ENCODE assay signal across 17 mouse cellular contexts in the genomic region with DNA sequence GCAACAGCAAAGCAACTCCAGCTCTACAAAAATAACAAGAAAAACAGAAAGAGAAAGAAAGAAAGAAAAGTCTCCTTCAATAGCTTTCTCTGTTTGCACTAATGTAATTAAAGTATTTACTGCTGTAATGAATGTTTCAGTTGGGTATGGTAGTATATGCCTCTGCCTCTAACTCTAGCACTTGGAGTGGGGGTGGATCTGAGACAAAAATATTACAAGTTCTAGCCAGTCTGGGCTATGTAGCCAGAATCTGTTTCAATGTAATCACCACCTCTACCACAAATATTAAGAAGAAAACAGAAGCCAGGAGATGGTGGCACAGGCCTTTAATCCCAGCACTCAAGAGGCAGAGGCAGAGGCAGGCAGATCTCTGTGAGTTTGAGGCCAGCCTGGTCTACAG.
"Had no signal": no experiment of that assay in that cellular context is flagged by ENCODE, and none has a peak within 500 bp of the region (broad histone marks: within the 10 kb centered on the region; RNA-seq: fewer than 3 reads in every experiment).

No protein-coding gene starts in this region.

- H3K4me2 ChIP-seq: liver, embryonic 13.5 days; midbrain, embryonic 12.5 days; midbrain, embryonic 15.5 days; neural tube, embryonic 13.5 days; stomach, embryonic 15.5 days had no signal

- H3K4me3 ChIP-seq: liver, embryonic 13.5 days; midbrain, embryonic 12.5 days; midbrain, embryonic 15.5 days; neural tube, embryonic 13.5 days; stomach, embryonic 15.5 days had no signal

- H3K36me3 ChIP-seq: midbrain, embryonic 15.5 days had no signal

- ATAC-seq: midbrain, embryonic 15.5 days had no signal

- H3K27me3 ChIP-seq: liver, embryonic 13.5 days; midbrain, embryonic 12.5 days; midbrain, embryonic 15.5 days; neural tube, embryonic 13.5 days; stomach, embryonic 15.5 days had no signal

- H3K27ac ChIP-seq: kidney, postnatal 0 days; liver, embryonic 13.5 days; midbrain, embryonic 12.5 days; midbrain, embryonic 15.5 days; neural tube, embryonic 13.5 days; stomach, embryonic 15.5 days had no signal

- DNase-seq: kidney, adult 18-20 months; kidney, adult 9 months; kidney, postnatal 25 days; liver, embryonic 13.5 days; lung, adult 2 months; lung, postnatal 14 days; lung, postnatal 4 days; retina, postnatal 1 day; right cerebral cortex, postnatal 25 days; spleen, adult 18-20 months; thymus, adult 18-20 months; thymus, postnatal 4 days had no signal
